13 mouse cellular contexts compared by ENCODE assay signal in genomic region chr17:56206276-56206884, GRCm38 (mm10). TPM values are rescaled to one million over a fixed set of nuclear protein-coding genes. Genes with fewer than 3 reads are reported as not detected.
DNase-seq lines count a peak whose midpoint lies in the region; ATAC-seq and TF ChIP-seq lines count a peak whose summit lies in the region.
"Had no signal": no experiment of that assay in that cellular context is flagged by ENCODE, and none has a peak within 500 bp of the region (broad histone marks: within the 10 kb centered on the region; RNA-seq: fewer than 3 reads in every experiment).

No protein-coding gene starts in this region.

- no peaks in the 10 kb centered on the region for H3K4me1 ChIP-seq in heart, embryonic 12.5 days (replicated peaks)
- H3K4me1 ChIP-seq in liver, adult 2 months (ENCODE audit: control insufficient read depth, insufficient read depth, low read length): peaks cover 45% of the 10 kb centered on the region
- no peaks in the 10 kb centered on the region for H3K4me1 ChIP-seq in lung, embryonic 14.5 days (ENCODE audit: insufficient read depth)
- 0 out of 2 replicates have a peak, but pooled peaks cover 5% of the 10 kb centered on the region for H3K4me1 ChIP-seq in stomach, embryonic 15.5 days
- no peaks in the 10 kb centered on the region for H3K4me1 ChIP-seq in forebrain, postnatal 0 days (ENCODE audit: insufficient read depth)
- H3K4me1 ChIP-seq in limb, embryonic 10.5 days: no peaks in the 10 kb centered on the region
- H3K4me1 ChIP-seq: forebrain, embryonic 12.5 days; heart, embryonic 10.5 days had no signal

- no peaks in the 10 kb centered on the region for H3K27me3 ChIP-seq in heart, embryonic 12.5 days (replicated peaks)
- H3K27me3 ChIP-seq in liver, adult 2 months (ENCODE audit: control insufficient read depth, insufficient read depth, low read length): no peaks in the 10 kb centered on the region
- no peaks in the 10 kb centered on the region for H3K27me3 ChIP-seq in lung, embryonic 14.5 days (ENCODE audit: insufficient read depth, low read length)
- H3K27me3 ChIP-seq in stomach, embryonic 15.5 days (replicated peaks): no peaks in the 10 kb centered on the region
- no peaks in the 10 kb centered on the region for H3K27me3 ChIP-seq in forebrain, postnatal 0 days (ENCODE audit: insufficient read depth, low read length)
- no peaks in the 10 kb centered on the region for H3K27me3 ChIP-seq in limb, embryonic 10.5 days (ENCODE audit: low read depth, poor library complexity, severe bottlenecking)
- H3K27me3 ChIP-seq: forebrain, embryonic 12.5 days; megakaryocyte, embryonic 14.5 days had no signal

- TF ChIP-seq POLR2A in liver, adult 2 months (IDR thresholded peaks at IDR 0.05; ENCODE audit: extremely low read depth, insufficient read depth, low read length): no peak

- H3K27ac ChIP-seq in heart, embryonic 12.5 days (ENCODE audit: poor library complexity, severe bottlenecking): no peak overlapping the region
- H3K27ac ChIP-seq in liver, adult 2 months (replicated peaks; ENCODE audit: insufficient read depth, low read depth, low read length): peak overlapping the region; percentile 80
- no peak overlapping the region for H3K27ac ChIP-seq in lung, embryonic 14.5 days (ENCODE audit: low read depth)
- H3K27ac ChIP-seq in stomach, embryonic 15.5 days: no peak overlapping the region; the same call in 1 of the 2 replicates
- H3K27ac ChIP-seq in forebrain, postnatal 0 days (ENCODE audit: low read depth, low read length): no peak overlapping the region
- no peak overlapping the region for H3K27ac ChIP-seq in limb, embryonic 10.5 days
- H3K27ac ChIP-seq: forebrain, embryonic 12.5 days; heart, embryonic 10.5 days had no signal

- ATAC-seq in heart, embryonic 12.5 days (ENCODE audit: insufficient number of reproducible peaks, low FRiP score): peak; percentile 27; the same call in 1 of the 2 replicates
- ATAC-seq in lung, embryonic 14.5 days (ENCODE audit: insufficient read depth): peak; percentile 66; the same call in 1 of the 2 replicates
- peak; percentile 92 for ATAC-seq in stomach, embryonic 15.5 days (ENCODE audit: insufficient read depth, low FRiP score, low read depth)
- ATAC-seq in forebrain, postnatal 0 days: no peak

- peaks cover 100% of the 10 kb centered on the region for H3K36me3 ChIP-seq in heart, embryonic 12.5 days
- peaks cover 7% of the 10 kb centered on the region; the same call in 1 of the 2 replicates for H3K36me3 ChIP-seq in liver, adult 2 months (ENCODE audit: control insufficient read depth, insufficient read depth, low read length)
- H3K36me3 ChIP-seq in lung, embryonic 14.5 days (ENCODE audit: insufficient read depth): peaks cover 95% of the 10 kb centered on the region
- H3K36me3 ChIP-seq in stomach, embryonic 15.5 days: peaks cover 88% of the 10 kb centered on the region
- peaks cover 97% of the 10 kb centered on the region for H3K36me3 ChIP-seq in forebrain, postnatal 0 days (ENCODE audit: insufficient read depth)
- peaks cover 100% of the 10 kb centered on the region for H3K36me3 ChIP-seq in limb, embryonic 10.5 days

- H3K9me3 ChIP-seq in heart, embryonic 12.5 days (replicated peaks): no peaks in the 10 kb centered on the region
- no peaks in the 10 kb centered on the region for H3K9me3 ChIP-seq in lung, embryonic 14.5 days (ENCODE audit: low read depth, low read length)
- H3K9me3 ChIP-seq in stomach, embryonic 15.5 days: no peaks in the 10 kb centered on the region
- no peaks in the 10 kb centered on the region for H3K9me3 ChIP-seq in forebrain, postnatal 0 days (ENCODE audit: low read length)
- H3K9me3 ChIP-seq in limb, embryonic 10.5 days (replicated peaks): no peaks in the 10 kb centered on the region
- H3K9me3 ChIP-seq: forebrain, embryonic 12.5 days; heart, embryonic 10.5 days; megakaryocyte, embryonic 14.5 days had no signal

- no peak overlapping the region for H3K4me3 ChIP-seq in heart, embryonic 12.5 days
- no peak overlapping the region for H3K4me3 ChIP-seq in liver, adult 2 months (ENCODE audit: insufficient read depth, low read depth, low read length)
- no peak overlapping the region for H3K4me3 ChIP-seq in lung, embryonic 14.5 days (ENCODE audit: low read depth, low read length)
- H3K4me3 ChIP-seq in stomach, embryonic 15.5 days (replicated peaks): no peak overlapping the region
- H3K4me3 ChIP-seq in forebrain, postnatal 0 days (ENCODE audit: low read depth, low read length): no peak overlapping the region
- no peak overlapping the region for H3K4me3 ChIP-seq in limb, embryonic 10.5 days
- H3K4me3 ChIP-seq: forebrain, embryonic 12.5 days; heart, embryonic 10.5 days; megakaryocyte, embryonic 14.5 days had no signal

- peak overlapping the region; percentile 37; the same call in 1 of the 2 replicates for H3K9ac ChIP-seq in heart, embryonic 12.5 days
- no peak overlapping the region for H3K9ac ChIP-seq in liver, adult 2 months (ENCODE audit: low read depth, low read length)
- no peak overlapping the region for H3K9ac ChIP-seq in lung, embryonic 14.5 days
- no peak overlapping the region for H3K9ac ChIP-seq in stomach, embryonic 15.5 days
- H3K9ac ChIP-seq in forebrain, postnatal 0 days: no peak overlapping the region
- H3K9ac ChIP-seq: forebrain, embryonic 12.5 days had no signal

- no peak overlapping the region for H3K4me2 ChIP-seq in heart, embryonic 12.5 days
- no peak overlapping the region for H3K4me2 ChIP-seq in lung, embryonic 14.5 days
- H3K4me2 ChIP-seq in stomach, embryonic 15.5 days: no peak overlapping the region
- no peak overlapping the region for H3K4me2 ChIP-seq in forebrain, postnatal 0 days (ENCODE audit: low read depth)
- H3K4me2 ChIP-seq: forebrain, embryonic 12.5 days had no signal

- no peak for TF ChIP-seq CTCF in liver, adult 2 months (IDR thresholded peaks at IDR 0.05; ENCODE audit: low read depth, low read length)
- TF ChIP-seq CTCF in lung, embryonic 14.5 days (IDR thresholded peaks at IDR 0.05; ENCODE audit: low read depth): no peak
- no peak for TF ChIP-seq CTCF in forebrain, postnatal 0 days (IDR thresholded peaks at IDR 0.05; ENCODE audit: low read depth)

- H3K79me2 ChIP-seq in liver, adult 2 months (ENCODE audit: control insufficient read depth, insufficient read depth, low read length): no peaks in the 10 kb centered on the region; the same call in 1 of the 2 replicates

- DNase-seq in heart, postnatal 4 days: no peak
- DNase-seq in liver, adult 2 months (ENCODE audit: extremely low read depth, low read depth, low spot score): peak; percentile 99
- peak; percentile 61 for DNase-seq in lung, embryonic 14.5 days
- DNase-seq in forebrain, postnatal 0 days: no peak
- no peak for DNase-seq in cerebellum, adult 11 months
- no peak for DNase-seq in limb, embryonic 10.5 days (ENCODE audit: low spot score)
- DNase-seq: kidney, adult 11 months; thymus, adult 18-20 months had no signal

- WGBS in heart, embryonic 12.5 days: 81% methylated on average over 10 of the region's 10 CpGs
- 32% methylated on average over 10 of the region's 10 CpGs for WGBS in liver, adult 2 months
- 68% methylated on average over 10 of the region's 10 CpGs for WGBS in lung, embryonic 14.5 days
- 71% methylated on average over 10 of the region's 10 CpGs for WGBS in stomach, embryonic 15.5 days
- WGBS in forebrain, postnatal 0 days: 91% methylated on average over 10 of the region's 10 CpGs
- WGBS in limb, embryonic 10.5 days: 92% methylated on average over 10 of the region's 10 CpGs

RNA-seq across cellular contexts. Expression of gene Dpp9, which starts 12.3 kb away (rescaled TPM):
- polyA plus RNA-seq in heart, embryonic 12.5 days (2016; fragmentation: Nextera tagmentation; extraction: Ambion mirVana): 27.8 and 28.4 TPM in 2 replicates
- total RNA-seq in heart, postnatal 4 days (2021): 10 to 100 TPM; 29.1 to 31.2 TPM
- 10.7 and 20.1 TPM in 2 replicates for total RNA-seq in liver, adult 2 months (2014; rRNA removed)
- 55.4 and 60.3 TPM in 2 replicates for polyA plus RNA-seq in liver, adult 2 months (2012; rRNA removed)
- polyA plus RNA-seq in lung, embryonic 14.5 days (2014; fragmentation: Nextera tagmentation; extraction: Ambion mirVana): 37.9 and 41.3 TPM in 2 replicates
- 33.2 and 37.5 TPM in 2 replicates for polyA plus RNA-seq in stomach, embryonic 15.5 days (2015; fragmentation: Nextera tagmentation; extraction: Ambion mirVana)
- 16.2 and 21.9 TPM in 2 replicates for total RNA-seq in forebrain, postnatal 0 days (2014; rRNA removed)
- polyA plus RNA-seq in forebrain, postnatal 0 days (2015; fragmentation: Nextera tagmentation; extraction: Ambion mirVana): 16.1 and 19.5 TPM in 2 replicates
- polyA plus RNA-seq in limb, embryonic 10.5 days (2016; fragmentation: Nextera tagmentation; extraction: Ambion mirVana): 44.5 and 44.8 TPM in 2 replicates

RNA-seq across cellular contexts. Expression of gene Mydgf, which starts 22.7 kb away (rescaled TPM):
- polyA plus RNA-seq in heart, embryonic 12.5 days (2016; fragmentation: Nextera tagmentation; extraction: Ambion mirVana): 72.9 and 73.2 TPM in 2 replicates
- 10 to 100 TPM; 43.4 to 48.8 TPM for total RNA-seq in heart, postnatal 4 days (2021)
- total RNA-seq in liver, adult 2 months (2014; rRNA removed): 89.4 and 91.1 TPM in 2 replicates
- polyA plus RNA-seq in liver, adult 2 months (2012; rRNA removed): 81.1 and 86.0 TPM in 2 replicates
- 93.0 and 95.3 TPM in 2 replicates for polyA plus RNA-seq in lung, embryonic 14.5 days (2014; fragmentation: Nextera tagmentation; extraction: Ambion mirVana)
- 112 and 113 TPM in 2 replicates for polyA plus RNA-seq in stomach, embryonic 15.5 days (2015; fragmentation: Nextera tagmentation; extraction: Ambion mirVana)
- total RNA-seq in forebrain, postnatal 0 days (2014; rRNA removed): 52.3 and 65.1 TPM in 2 replicates
- 65.7 and 75.0 TPM in 2 replicates for polyA plus RNA-seq in forebrain, postnatal 0 days (2015; fragmentation: Nextera tagmentation; extraction: Ambion mirVana)
- polyA plus RNA-seq in limb, embryonic 10.5 days (2016; fragmentation: Nextera tagmentation; extraction: Ambion mirVana): 78.0 and 80.7 TPM in 2 replicates

RNA-seq across cellular contexts. Expression of gene Tnfaip8l1, which starts 44.1 kb away (rescaled TPM):
- 4.8 and 5.0 TPM in 2 replicates for polyA plus RNA-seq in heart, embryonic 12.5 days (2016; fragmentation: Nextera tagmentation; extraction: Ambion mirVana)
- 1 to 10 TPM; 5.9 to 6.0 TPM for total RNA-seq in heart, postnatal 4 days (2021)
- 16.2 and 20.9 TPM in 2 replicates for total RNA-seq in liver, adult 2 months (2014; rRNA removed)
- 21.8 and 25.5 TPM in 2 replicates for polyA plus RNA-seq in liver, adult 2 months (2012; rRNA removed)
- polyA plus RNA-seq in lung, embryonic 14.5 days (2014; fragmentation: Nextera tagmentation; extraction: Ambion mirVana): 14.5 and 16.2 TPM in 2 replicates
- polyA plus RNA-seq in stomach, embryonic 15.5 days (2015; fragmentation: Nextera tagmentation; extraction: Ambion mirVana): 13.2 and 14.8 TPM in 2 replicates
- total RNA-seq in forebrain, postnatal 0 days (2014; rRNA removed): 11.0 and 12.8 TPM in 2 replicates
- 8.6 TPM in 2 replicates for polyA plus RNA-seq in forebrain, postnatal 0 days (2015; fragmentation: Nextera tagmentation; extraction: Ambion mirVana)
- polyA plus RNA-seq in limb, embryonic 10.5 days (2016; fragmentation: Nextera tagmentation; extraction: Ambion mirVana): 6.1 and 10.6 TPM in 2 replicates

RNA-seq across cellular contexts. Expression of gene Fem1a, which starts 50.2 kb away (rescaled TPM):
- polyA plus RNA-seq in heart, embryonic 12.5 days (2016; fragmentation: Nextera tagmentation; extraction: Ambion mirVana): 19.5 and 19.9 TPM in 2 replicates
- 10 to 100 TPM; 69.6 to 73.8 TPM for total RNA-seq in heart, postnatal 4 days (2021)
- total RNA-seq in liver, adult 2 months (2014; rRNA removed): 11.5 and 12.1 TPM in 2 replicates
- 16.6 and 18.9 TPM in 2 replicates for polyA plus RNA-seq in liver, adult 2 months (2012; rRNA removed)
- polyA plus RNA-seq in lung, embryonic 14.5 days (2014; fragmentation: Nextera tagmentation; extraction: Ambion mirVana): 14.5 and 15.4 TPM in 2 replicates
- 12.7 and 13.0 TPM in 2 replicates for polyA plus RNA-seq in stomach, embryonic 15.5 days (2015; fragmentation: Nextera tagmentation; extraction: Ambion mirVana)
- 44.2 and 53.6 TPM in 2 replicates for total RNA-seq in forebrain, postnatal 0 days (2014; rRNA removed)
- 15.4 and 17.2 TPM in 2 replicates for polyA plus RNA-seq in forebrain, postnatal 0 days (2015; fragmentation: Nextera tagmentation; extraction: Ambion mirVana)
- polyA plus RNA-seq in limb, embryonic 10.5 days (2016; fragmentation: Nextera tagmentation; extraction: Ambion mirVana): 12.2 and 14.6 TPM in 2 replicates

Comparison
In these comparisons a context has a peak if more than half of its experiments do, and no peak if none do; other contexts are left out.
1. DNase-seq: peak in liver, adult 2 months (single experiment) and lung, embryonic 14.5 days (single experiment); none in heart, postnatal 4 days (single experiment), forebrain, postnatal 0 days (single experiment), cerebellum, adult 11 months (single experiment) and limb, embryonic 10.5 days (single experiment).